Mouse (Mus musculus) testis, adult 2 months (tissue): ENCODE measurements around the gene Top1. TPM values are rescaled to one million over a fixed set of nuclear protein-coding genes. Genes with fewer than 3 reads are reported as not detected.
A peak's percentile ranks its signal among the peaks of the same experiment; 100 is the strongest.

ENCODE experiments used
- H3K27ac ChIP-seq: fragments of 200-500 bp; 2 replicates; pipeline ENCODE4 v1.5.1; 2012; ENCODE audit warnings: low read depth, low read length; ENCODE audit not compliant: control insufficient read depth, insufficient read depth
- H3K27me3 ChIP-seq: fragments of 200-500 bp; 2 replicates; pipeline ENCODE4 v1.6.1; 2012; ENCODE audit warnings: mild to moderate bottlenecking, low read length, moderate library complexity; ENCODE audit not compliant: control insufficient read depth, insufficient read depth
- H3K36me3 ChIP-seq: fragments of 200-500 bp; 2 replicates; pipeline ENCODE4 v1.6.1; 2012; ENCODE audit warnings: mild to moderate bottlenecking, low read length; ENCODE audit not compliant: control insufficient read depth, insufficient read depth
- H3K4me1 ChIP-seq: fragments of 200-500 bp; 2 replicates; pipeline ENCODE4 v1.6.1; 2012; ENCODE audit warnings: low read length; ENCODE audit not compliant: control insufficient read depth, insufficient read depth
- H3K4me3 ChIP-seq: fragments of 200-500 bp; 2 replicates; pipeline ENCODE4 v1.5.1; 2012; ENCODE audit warnings: low read depth, mild to moderate bottlenecking, low read length, moderate library complexity, mixed read lengths; ENCODE audit not compliant: control insufficient read depth
- CTCF ChIP-seq: fragments of 200-500 bp; IDR thresholded peaks from 2 replicates; pipeline ENCODE4 v1.5.1; 2012; ENCODE audit warnings: low read depth, mild to moderate bottlenecking, inconsistent platforms, low read length, moderate library complexity; ENCODE audit not compliant: control insufficient read depth, insufficient read depth, insufficient replicate concordance
- POLR2A ChIP-seq: fragments of 200-500 bp; IDR thresholded peaks from 2 replicates; pipeline ENCODE4 v1.6.1; 2012; ENCODE audit warnings: low read depth, mild to moderate bottlenecking, inconsistent platforms, low read length, moderate library complexity; ENCODE audit not compliant: control insufficient read depth
- polyA plus RNA-seq: library from polyadenylated mRNA; depleted of rRNA; stranded (reverse); fragments of >200 nt; gene quantifications from 2 replicates; pipeline ENCODE4 v1.2.3, GENCODE M21; 2012

Top1 gene
- polyA plus RNA-seq, 1 experiment, result 7.0 TPM

DNA sequence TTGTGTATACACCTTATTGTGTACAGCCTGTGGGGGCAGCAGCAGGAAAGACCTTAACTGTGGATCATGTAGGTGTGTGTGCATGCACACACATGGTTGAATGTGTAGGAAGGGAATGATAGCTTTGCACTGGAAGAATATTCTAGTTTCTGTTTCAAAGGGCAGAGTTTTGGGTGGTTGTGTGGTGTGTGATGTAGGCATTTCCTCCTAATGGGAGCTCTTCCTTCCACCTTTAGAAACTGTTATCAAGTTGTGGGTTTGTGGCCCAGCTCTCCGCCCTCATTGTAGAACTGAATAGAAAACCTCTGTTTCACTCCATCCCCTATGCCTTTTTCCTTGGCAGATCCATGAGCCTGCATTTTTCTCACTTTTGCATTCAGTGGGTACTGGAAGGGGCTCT is 99.8 kb downstream of the Top1 start:
- TF ChIP-seq POLR2A, result no peak
- H3K4me1 ChIP-seq, result peaks cover 9% of the 10 kb centered on the region
- H3K27ac ChIP-seq, result no peak overlapping the region
- no peaks in the 10 kb centered on the region; the same call in none of the 2 replicates for H3K36me3 ChIP-seq
- no peak overlapping the region for H3K4me3 ChIP-seq
- H3K27me3 ChIP-seq, result no peaks in the 10 kb centered on the region

DNA sequence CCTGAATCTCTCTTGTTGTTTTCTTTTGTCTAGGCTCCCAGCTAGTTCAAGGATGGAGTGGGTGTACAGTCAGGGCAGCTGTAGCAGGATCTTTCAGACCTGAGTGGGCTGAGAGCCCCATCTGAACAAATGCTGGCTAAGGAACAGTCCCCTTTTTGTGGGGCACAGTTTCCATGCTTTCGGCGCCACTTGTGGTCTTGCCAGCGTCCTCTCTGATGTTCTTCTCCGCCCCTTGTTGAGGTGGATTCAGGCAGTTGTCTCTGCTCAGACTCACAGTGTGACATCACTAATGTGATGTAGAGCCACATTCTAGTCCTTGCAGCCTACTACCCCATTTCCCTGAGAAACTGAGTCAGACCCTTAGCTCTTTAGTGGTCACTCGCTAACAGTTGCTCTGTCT is 100.9 kb downstream of the Top1 start:
- Histone ChIP-seq H3K4me3 (no peak overlapping the region), H3K4me1 (peaks cover 7% of the 10 kb centered on the region), H3K36me3 (no peaks in the 10 kb centered on the region; the same call in none of the 2 replicates), H3K27me3 (no peaks in the 10 kb centered on the region), H3K27ac (no peak overlapping the region)
- no peak for TF ChIP-seq POLR2A
- no peak for TF ChIP-seq CTCF

GRCm38 (mm10) chr2:160747075-160747474 is 101.4 kb downstream of the Top1 start:
- Histone ChIP-seq H3K27me3 (no peaks in the 10 kb centered on the region), H3K36me3 (no peaks in the 10 kb centered on the region; the same call in none of the 2 replicates), H3K4me1 (peaks cover 7% of the 10 kb centered on the region), H3K4me3 (no peak overlapping the region), H3K27ac (no peak overlapping the region)
- no peak for TF ChIP-seq POLR2A
- TF ChIP-seq CTCF, result no peak

DNA sequence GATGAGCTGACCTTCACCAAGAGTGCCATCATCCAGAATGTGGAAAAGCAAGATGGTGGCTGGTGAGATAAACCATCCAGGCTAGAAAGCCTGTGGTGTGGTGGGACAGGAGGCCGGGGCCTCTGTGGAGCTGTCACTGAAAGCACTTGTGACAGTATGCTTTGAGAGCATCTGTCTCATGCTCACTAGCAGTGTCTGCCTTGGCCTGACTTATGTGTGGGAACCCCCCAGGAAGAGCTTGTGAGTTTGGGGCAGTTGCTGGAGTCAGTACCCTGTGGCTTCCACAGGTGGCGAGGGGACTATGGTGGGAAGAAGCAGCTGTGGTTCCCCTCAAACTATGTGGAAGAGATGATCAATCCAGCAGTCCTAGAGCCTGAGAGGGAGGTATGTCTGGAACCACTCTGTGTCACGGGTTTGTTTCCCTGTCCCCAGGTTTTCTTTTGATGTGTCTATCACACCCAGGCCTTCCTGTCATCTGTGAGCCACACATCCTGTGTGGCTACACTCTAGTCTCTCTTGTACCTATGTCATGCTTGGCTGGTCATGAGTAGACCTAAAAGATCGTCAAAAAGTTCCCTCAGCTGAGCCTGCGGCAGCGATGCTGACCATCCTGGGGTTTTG is 111.0 kb downstream of the Top1 start:
- no peak overlapping the region for H3K27ac ChIP-seq
- no peak overlapping the region for H3K4me3 ChIP-seq
- TF ChIP-seq CTCF (no peak), POLR2A (no peak)
- H3K36me3 ChIP-seq, result no peaks in the 10 kb centered on the region; the same call in 1 of the 2 replicates
- H3K27me3 ChIP-seq, result no peaks in the 10 kb centered on the region
- no peaks in the 10 kb centered on the region for H3K4me1 ChIP-seq

GRCm38 (mm10) chr2:160760433-160761184 is 114.9 kb downstream of the Top1 start:
- Histone ChIP-seq H3K4me1 (no peaks in the 10 kb centered on the region), H3K36me3 (no peaks in the 10 kb centered on the region), H3K27ac (no peak overlapping the region), H3K4me3 (no peak overlapping the region), H3K27me3 (no peaks in the 10 kb centered on the region)
- TF ChIP-seq CTCF (peak; percentile 36; the same call in 1 of the 2 replicates), POLR2A (no peak)

DNA sequence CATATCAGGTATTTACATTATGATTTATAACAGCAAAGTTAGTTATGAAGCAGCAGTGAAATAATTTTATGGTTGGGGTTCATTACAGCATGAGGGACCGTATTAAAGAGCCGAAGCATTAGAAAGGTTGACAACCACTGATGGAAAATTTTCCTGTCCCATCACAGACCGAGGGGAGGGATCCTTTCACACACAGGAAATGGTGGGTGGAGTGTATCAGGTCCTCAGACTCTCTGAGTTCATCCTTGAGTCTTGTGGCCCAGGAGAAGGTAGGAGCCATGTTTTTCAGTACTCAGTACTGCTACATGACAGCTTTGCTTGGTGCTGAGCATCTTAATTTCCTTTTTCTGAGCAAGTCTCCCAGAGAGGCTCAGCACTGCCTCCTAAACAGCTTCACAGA is 118.1 kb downstream of the Top1 start:
- Histone ChIP-seq H3K4me3 (no peak overlapping the region), H3K36me3 (no peaks in the 10 kb centered on the region), H3K27ac (no peak overlapping the region), H3K4me1 (no peaks in the 10 kb centered on the region), H3K27me3 (no peaks in the 10 kb centered on the region)
- TF ChIP-seq POLR2A (no peak), CTCF (no peak)

GRCm38 (mm10) chr2:160764386-160764785 is 118.7 kb downstream of the Top1 start:
- H3K4me3 ChIP-seq, result no peak overlapping the region
- no peaks in the 10 kb centered on the region for H3K36me3 ChIP-seq
- no peak for TF ChIP-seq CTCF
- no peak for TF ChIP-seq POLR2A
- H3K27me3 ChIP-seq, result no peaks in the 10 kb centered on the region
- no peaks in the 10 kb centered on the region for H3K4me1 ChIP-seq
- H3K27ac ChIP-seq, result no peak overlapping the region

- Histone ChIP-seq H3K27me3 (no peaks in the 10 kb centered on the region), H3K4me3 (peak overlapping the region; percentile 40), H3K27ac (no peak overlapping the region; the same call in none of the 2 replicates), H3K4me1 (no peaks in the 10 kb centered on the region), H3K36me3 (no peaks in the 10 kb centered on the region)
- no peak for TF ChIP-seq CTCF
- no peak for TF ChIP-seq POLR2A
Observed at GRCm38 (mm10) chr2:160765096-160765495, 119.4 kb downstream of the Top1 start.
